Mouse (Mus musculus) midbrain, embryonic 10.5 days (tissue): ENCODE measurements around the gene Tnrc6b. TPM values are rescaled to one million over a fixed set of nuclear protein-coding genes. Genes with fewer than 3 reads are reported as not detected.
"Not testable (repeated sequence)": the region's sequence is repeated elsewhere in the genome, so short reads cannot be mapped to it uniquely, and the experiment has no call there.

ENCODE experiments used
- DNase-seq: peaks from one replicate; pipeline ENCODE4 v3.0.0-alpha.2; 2017; ENCODE audit warnings: low spot score
- H3K27ac ChIP-seq: fragments of 300-500 bp; sonication (generic); replicated peaks from 2 replicates; pipeline ENCODE4 v1.5.1; 2016; ENCODE audit warnings: mild to moderate bottlenecking
- H3K27me3 ChIP-seq: fragments of 300-500 bp; sonication (generic); 2 replicates; pipeline ENCODE4 v1.6.1; 2016; ENCODE audit warnings: low read depth, mild to moderate bottlenecking; ENCODE audit not compliant: poor library complexity, severe bottlenecking
- H3K36me3 ChIP-seq: fragments of 300-500 bp; sonication (generic); 2 replicates; pipeline ENCODE4 v1.6.1; 2016; ENCODE audit warnings: mild to moderate bottlenecking, moderate library complexity
- H3K4me1 ChIP-seq: fragments of 300-500 bp; sonication (generic); 2 replicates; pipeline ENCODE4 v1.6.1; 2016
- H3K4me3 ChIP-seq: fragments of 300-500 bp; sonication (generic); 2 replicates; pipeline ENCODE4 v1.5.1; 2016; ENCODE audit warnings: mild to moderate bottlenecking, moderate library complexity
- H3K9me3 ChIP-seq: fragments of 300-500 bp; sonication (generic); replicated peaks from 2 replicates; pipeline ENCODE4 v1.6.1; 2016; ENCODE audit warnings: mild to moderate bottlenecking
- WGBS: fragments of 180-500 bp; shearing (Covaris S2); methylation state at CpG from one replicate; pipeline ENCODE4 v1.1.7; 2016; 5-methylcytosine and 5-hydroxymethylcytosine counted together
- polyA plus RNA-seq: library from polyadenylated mRNA; unstranded; fragments of >200 nt; fragmentation: Nextera tagmentation; extraction: Ambion mirVana; gene quantifications from 2 replicates; pipeline ENCODE4 v1.2.1, GENCODE M21; 2016

The Tnrc6b gene
- polyA plus RNA-seq, 1 experiment from 2014 or later = 43.5 TPM

DNA sequence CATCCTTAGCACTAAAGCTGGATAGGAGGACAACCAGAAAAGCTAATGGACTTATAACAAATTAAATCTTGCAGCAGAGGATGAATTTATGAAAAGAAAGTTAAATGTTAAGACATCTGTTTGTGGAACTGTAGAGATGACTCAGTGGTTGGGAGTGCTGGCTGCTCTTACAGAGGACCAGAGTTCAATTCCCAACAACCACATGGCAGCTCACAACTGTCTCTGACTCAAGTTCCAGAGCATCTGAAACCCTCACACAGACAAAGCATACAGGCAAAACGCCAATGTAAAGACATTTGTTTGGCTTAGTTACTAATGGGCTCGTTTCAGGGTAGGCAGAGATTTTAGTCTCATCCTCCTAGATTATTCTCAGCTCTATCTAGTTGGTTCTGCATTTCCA is 188.7 kb downstream of the Tnrc6b start:
- Histone ChIP-seq H3K27ac (no peak overlapping the region), H3K9me3 (no peaks in the 10 kb centered on the region), H3K4me1 (no peaks in the 10 kb centered on the region), H3K27me3 (no peaks in the 10 kb centered on the region), H3K36me3 (peaks cover 100% of the 10 kb centered on the region), H3K4me3 (no peak overlapping the region)
- no peak for DNase-seq
- WGBS = 99% methylated on average over 2 of the region's 2 CpGs

DNA sequence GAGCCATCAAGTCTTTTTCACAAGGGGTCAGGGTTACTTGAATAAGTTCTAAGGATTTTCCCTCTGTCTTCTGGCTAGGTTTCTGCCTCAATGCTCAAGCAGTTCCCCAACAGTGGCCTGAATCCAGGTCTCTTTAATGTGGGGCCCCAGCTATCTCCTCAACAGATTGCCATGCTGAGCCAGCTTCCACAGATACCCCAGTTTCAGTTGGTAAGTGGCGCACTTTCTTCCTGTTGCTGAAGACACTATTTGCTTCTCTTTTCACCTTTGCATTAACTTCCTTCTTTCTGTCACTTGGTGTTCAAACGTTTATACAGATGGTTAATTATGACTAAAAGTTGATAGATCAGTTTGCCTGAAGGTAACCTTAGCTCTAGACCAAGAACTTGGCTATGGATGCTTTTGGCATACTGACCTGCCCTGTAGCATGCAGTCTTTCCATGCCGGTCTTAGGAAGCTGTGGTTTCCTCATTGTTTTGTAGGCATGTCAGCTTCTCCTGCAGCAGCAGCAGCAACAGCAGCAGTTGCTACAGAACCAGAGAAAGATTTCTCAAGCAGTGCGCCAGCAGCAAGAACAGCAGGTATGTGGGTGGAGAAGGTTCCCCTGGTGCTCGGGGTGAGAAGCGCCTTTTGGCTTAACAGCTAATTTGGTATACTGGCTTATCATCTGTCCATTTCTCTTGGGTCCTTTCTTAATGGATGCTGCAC is 190.8 kb downstream of the Tnrc6b start:
- Histone ChIP-seq H3K27ac (no peak overlapping the region), H3K9me3 (no peaks in the 10 kb centered on the region), H3K36me3 (peaks cover 100% of the 10 kb centered on the region), H3K4me1 (no peaks in the 10 kb centered on the region), H3K27me3 (no peaks in the 10 kb centered on the region), H3K4me3 (no peak overlapping the region)
- 92% methylated on average over 6 of the region's 6 CpGs for WGBS
- no peak for DNase-seq

DNA sequence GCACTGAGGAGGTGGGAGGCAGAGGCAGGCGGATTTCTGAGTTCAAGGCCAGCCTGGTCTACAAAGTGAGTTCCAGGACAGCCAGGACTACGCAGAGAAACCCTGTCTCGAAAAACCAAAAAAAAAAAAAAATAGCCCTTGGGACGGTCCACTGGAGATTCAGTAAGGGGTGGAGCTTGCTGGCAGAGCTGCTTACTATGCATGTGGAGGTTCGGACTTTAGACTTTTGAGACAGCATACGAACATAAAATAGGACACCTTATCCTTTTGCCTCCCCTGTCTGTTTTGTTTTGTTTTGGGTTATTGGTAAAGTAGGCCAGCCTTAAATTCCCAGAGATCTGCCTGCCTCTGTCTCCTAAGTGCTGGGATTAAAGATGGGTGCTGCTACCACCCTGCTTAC is 193.7 kb downstream of the Tnrc6b start:
- peaks cover 96% of the 10 kb centered on the region for H3K36me3 ChIP-seq
- not testable (repeated sequence) for DNase-seq, H3K27me3 ChIP-seq, H3K9me3 ChIP-seq, H3K27ac ChIP-seq, H3K4me3 ChIP-seq, H3K4me1 ChIP-seq
- WGBS = 94% methylated on average over 6 of the region's 6 CpGs

DNA sequence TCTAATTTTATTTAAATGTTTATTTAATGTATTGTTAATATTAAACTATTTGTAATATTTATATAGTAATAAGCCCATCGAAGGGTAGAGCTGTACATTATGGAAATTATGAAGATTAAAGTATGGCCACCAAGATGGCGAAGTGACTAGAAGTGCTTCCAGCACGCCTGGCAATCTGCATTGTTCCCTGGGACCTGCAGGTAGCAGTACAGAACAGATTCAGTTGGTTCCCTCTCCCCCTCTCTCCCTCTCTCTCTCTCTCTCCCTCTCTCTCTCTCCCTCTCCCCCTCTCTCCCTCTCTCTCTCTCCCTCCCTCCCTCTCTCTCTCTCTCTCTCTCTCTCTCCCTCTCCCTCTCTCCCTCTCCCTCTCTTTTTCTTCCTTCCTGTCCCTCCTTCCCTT is 199.1 kb downstream of the Tnrc6b start:
- 91% methylated on average over 3 of the region's 3 CpGs for WGBS
- H3K9me3 ChIP-seq = no peaks in the 10 kb centered on the region
- no peak overlapping the region for H3K27ac ChIP-seq
- peaks cover 96% of the 10 kb centered on the region for H3K36me3 ChIP-seq
- no peaks in the 10 kb centered on the region for H3K27me3 ChIP-seq
- DNase-seq = no peak
- H3K4me3 ChIP-seq = no peak overlapping the region
- no peaks in the 10 kb centered on the region for H3K4me1 ChIP-seq

DNA sequence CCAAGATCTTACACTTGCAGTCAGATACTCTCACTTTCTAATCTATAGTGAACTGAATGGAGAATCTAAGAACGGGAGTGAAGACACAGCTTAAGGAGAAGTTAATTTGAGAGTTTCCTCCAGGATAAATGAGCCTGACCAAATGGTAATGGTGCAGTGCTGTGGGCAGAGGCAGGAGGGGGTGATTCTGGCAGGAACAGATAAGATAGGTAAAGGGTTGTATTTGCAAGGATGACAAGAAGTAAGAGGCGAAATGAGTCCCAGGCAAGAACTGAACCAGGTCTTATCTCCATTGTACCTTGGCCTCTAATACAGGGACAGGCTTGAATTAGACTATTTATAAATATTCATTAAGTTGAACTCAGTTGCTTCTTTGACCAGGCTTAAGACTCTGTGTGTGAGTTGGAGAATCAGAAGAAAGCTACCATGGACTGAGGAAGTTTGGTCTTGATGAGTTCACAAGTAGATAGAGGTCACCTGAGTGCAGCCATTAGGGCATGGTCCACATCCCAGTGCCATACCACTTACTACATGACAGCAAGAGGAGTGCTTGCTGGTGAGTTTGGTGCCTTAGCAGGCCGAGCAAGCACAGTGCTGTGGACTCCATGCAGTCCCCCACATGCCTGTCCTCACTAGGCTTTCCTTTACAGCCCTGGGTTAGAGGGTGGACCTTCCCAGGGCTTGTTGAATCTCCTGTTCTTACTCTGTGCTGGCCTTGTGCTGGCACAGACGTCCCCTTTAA is 199.8 kb downstream of the Tnrc6b start:
- H3K9me3 ChIP-seq = no peaks in the 10 kb centered on the region
- no peaks in the 10 kb centered on the region for H3K27me3 ChIP-seq
- H3K4me1 ChIP-seq = no peaks in the 10 kb centered on the region
- no peak for DNase-seq
- no peak overlapping the region for H3K4me3 ChIP-seq
- no peak overlapping the region for H3K27ac ChIP-seq
- WGBS = 90% methylated on average over 4 of the region's 4 CpGs
- peaks cover 96% of the 10 kb centered on the region for H3K36me3 ChIP-seq

DNA sequence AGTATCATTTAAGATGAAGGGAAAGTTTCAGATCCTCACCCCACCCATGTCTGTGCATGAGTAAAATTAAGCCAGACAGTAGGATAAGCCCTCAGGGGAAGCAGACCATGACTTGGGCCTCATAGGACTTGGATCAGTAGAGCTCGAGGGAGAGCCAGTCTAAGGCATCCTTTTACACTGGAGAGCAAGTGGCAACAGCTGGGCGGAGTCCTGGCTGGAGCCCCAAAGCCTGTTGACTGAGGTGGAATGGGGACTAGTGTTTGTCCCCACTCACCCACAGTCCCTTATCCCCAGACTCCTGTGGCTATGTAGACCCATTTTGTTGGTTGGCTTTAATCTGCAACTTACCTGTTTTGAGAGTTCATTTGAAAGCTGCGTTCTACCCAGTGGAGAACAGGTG is 201.1 kb downstream of the Tnrc6b start:
- Histone ChIP-seq H3K36me3 (peaks cover 96% of the 10 kb centered on the region), H3K4me3 (no peak overlapping the region), H3K9me3 (no peaks in the 10 kb centered on the region), H3K27ac (no peak overlapping the region), H3K4me1 (no peaks in the 10 kb centered on the region), H3K27me3 (no peaks in the 10 kb centered on the region)
- no peak for DNase-seq
- WGBS = 90% methylated on average over 3 of the region's 3 CpGs

DNA sequence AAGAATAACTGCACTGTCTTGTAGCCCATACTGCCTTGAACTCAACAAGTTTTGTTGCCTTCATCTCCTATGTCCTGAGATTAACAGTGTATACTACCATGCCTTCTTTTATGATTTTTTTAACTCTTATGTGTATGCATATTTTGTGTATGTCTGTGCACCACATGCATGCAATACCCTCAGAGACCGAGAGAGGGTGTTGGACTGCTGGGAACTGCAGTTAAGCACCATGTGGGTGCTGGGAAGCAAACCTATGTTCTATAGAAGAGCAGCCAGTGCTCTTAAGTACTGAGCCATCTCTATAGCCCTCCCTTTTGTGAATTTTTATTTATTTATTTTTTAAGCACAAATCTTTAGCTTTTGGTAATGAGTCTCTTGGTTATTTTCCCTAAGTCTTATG is 202.7 kb downstream of the Tnrc6b start:
- H3K27ac ChIP-seq = no peak overlapping the region
- 89% methylated on average over 1 of the region's 1 CpGs for WGBS
- no peaks in the 10 kb centered on the region for H3K9me3 ChIP-seq
- DNase-seq = no peak
- no peak overlapping the region for H3K4me3 ChIP-seq
- H3K36me3 ChIP-seq = peaks cover 99% of the 10 kb centered on the region
- H3K4me1 ChIP-seq = no peaks in the 10 kb centered on the region
- no peaks in the 10 kb centered on the region for H3K27me3 ChIP-seq

DNA sequence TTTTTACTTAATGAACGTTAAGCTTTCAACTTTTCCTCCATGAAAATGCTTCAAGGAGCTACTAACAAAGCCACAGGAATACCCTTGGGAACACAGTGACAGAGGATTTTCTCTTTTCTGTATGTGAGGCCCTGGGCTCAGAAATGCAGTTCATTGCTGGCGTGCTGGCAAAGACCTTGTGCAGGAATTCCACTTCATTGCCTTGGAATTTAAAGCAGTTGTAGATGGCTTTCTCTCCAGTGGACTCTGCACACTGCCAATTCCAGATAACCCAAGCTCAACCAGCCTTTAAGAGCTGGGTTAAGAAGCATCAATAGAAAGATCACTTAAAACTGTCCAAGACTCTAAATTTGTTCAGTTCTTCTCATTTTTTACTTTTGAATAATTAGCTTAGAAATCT is 204.7 kb downstream of the Tnrc6b start:
- peaks cover 100% of the 10 kb centered on the region for H3K36me3 ChIP-seq
- no peak overlapping the region for H3K27ac ChIP-seq
- 88% methylated on average over 2 of the region's 2 CpGs for WGBS
- H3K27me3 ChIP-seq = no peaks in the 10 kb centered on the region
- H3K4me3 ChIP-seq = no peak overlapping the region
- no peaks in the 10 kb centered on the region for H3K9me3 ChIP-seq
- DNase-seq = no peak
- no peaks in the 10 kb centered on the region for H3K4me1 ChIP-seq

DNA sequence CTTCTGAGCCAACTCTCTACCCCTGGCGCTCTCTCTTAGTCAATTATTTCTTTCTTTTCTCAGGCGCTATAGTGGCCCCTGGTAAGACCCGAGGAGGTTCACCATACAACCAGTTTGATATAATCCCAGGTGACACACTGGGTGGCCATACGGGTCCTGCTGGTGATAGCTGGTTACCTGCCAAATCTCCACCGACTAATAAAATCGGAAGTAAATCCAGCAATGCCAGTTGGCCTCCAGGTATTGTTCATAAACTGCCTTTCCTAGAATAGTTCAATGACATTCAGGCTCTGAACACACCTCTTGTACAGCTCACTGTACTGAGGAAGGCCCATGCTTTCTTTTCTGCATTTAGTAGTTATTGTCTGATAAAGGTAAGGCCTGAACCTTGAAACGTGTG is 205.5 kb downstream of the Tnrc6b start:
- DNase-seq = no peak
- Histone ChIP-seq H3K36me3 (peaks cover 100% of the 10 kb centered on the region), H3K4me3 (no peak overlapping the region), H3K9me3 (no peaks in the 10 kb centered on the region), H3K4me1 (no peaks in the 10 kb centered on the region), H3K27ac (no peak overlapping the region), H3K27me3 (no peaks in the 10 kb centered on the region)
- 96% methylated on average over 7 of the region's 7 CpGs for WGBS

DNA sequence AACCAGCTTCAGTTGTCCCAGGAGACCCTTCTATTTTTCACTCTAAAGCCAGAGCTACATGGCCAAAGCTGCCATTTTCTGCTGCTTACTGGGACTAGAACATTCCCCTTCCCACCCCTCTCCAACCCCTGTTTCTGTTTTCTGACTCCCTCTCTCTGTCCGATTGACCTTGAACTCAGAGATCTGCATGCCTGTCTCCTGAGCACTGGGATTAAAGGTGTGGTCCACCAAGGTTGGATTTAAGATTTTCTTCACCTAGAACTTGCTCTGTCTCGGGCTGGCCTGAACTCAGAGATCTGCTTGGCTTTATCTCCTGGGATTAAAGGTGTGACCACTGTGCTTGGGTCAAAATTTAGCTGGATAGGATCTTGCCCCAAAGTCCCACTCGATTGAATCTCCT is 209.2 kb downstream of the Tnrc6b start:
- H3K9me3 ChIP-seq = no peaks in the 10 kb centered on the region
- no peak overlapping the region for H3K4me3 ChIP-seq
- no peaks in the 10 kb centered on the region for H3K27me3 ChIP-seq
- H3K27ac ChIP-seq = no peak overlapping the region
- no peaks in the 10 kb centered on the region for H3K4me1 ChIP-seq
- H3K36me3 ChIP-seq = peaks cover 99% of the 10 kb centered on the region
- 97% methylated on average over 3 of the region's 3 CpGs for WGBS
- no peak for DNase-seq

DNA sequence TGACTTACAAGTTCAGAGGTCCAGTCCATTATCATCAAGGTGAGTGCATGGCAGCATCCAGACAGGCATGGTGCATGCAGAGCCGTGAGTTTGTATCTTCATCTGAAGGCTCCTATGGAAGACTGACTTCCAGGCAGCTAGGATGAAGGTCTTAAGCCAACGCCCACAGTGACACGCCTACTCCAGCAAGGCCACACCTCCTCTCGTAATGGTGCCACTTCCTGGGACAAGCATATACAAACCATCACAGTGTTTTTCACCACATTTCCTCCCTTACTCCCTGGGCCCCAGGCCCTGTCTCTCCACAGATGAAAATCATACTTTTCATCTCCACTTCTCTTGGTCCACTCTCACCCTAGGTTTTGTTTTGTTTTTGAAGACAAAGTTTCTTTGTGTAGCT is 210.7 kb downstream of the Tnrc6b start:
- H3K27me3 ChIP-seq = no peaks in the 10 kb centered on the region
- H3K36me3 ChIP-seq = peaks cover 99% of the 10 kb centered on the region
- H3K4me1 ChIP-seq = no peaks in the 10 kb centered on the region
- H3K27ac ChIP-seq = no peak overlapping the region
- WGBS = 83% methylated on average over 4 of the region's 4 CpGs
- no peak overlapping the region for H3K4me3 ChIP-seq
- H3K9me3 ChIP-seq = no peaks in the 10 kb centered on the region
- DNase-seq = no peak

DNA sequence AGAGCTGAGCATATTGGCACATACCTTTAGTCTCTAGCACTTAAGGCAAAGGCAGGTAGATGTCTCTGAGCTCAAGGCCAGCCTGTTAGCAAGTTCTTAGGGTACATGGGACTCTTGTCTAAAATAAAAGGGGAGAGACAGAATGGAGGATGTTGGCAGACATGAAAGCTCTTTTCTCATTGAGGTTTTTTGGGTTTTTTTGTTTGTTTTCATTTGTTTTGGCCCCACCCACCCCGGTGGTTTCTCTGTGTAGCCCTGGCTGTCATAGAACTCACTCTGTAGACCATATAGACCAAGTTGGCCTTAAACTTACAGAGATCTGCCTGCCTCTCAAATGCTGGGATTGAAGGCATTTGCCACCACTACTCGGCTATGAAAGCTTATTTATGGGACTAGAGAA is 213.1 kb downstream of the Tnrc6b start:
- no peak for DNase-seq
- 96% methylated on average over 2 of the region's 2 CpGs for WGBS
- Histone ChIP-seq H3K9me3 (no peaks in the 10 kb centered on the region), H3K36me3 (peaks cover 97% of the 10 kb centered on the region), H3K27ac (no peak overlapping the region), H3K4me1 (no peaks in the 10 kb centered on the region), H3K4me3 (no peak overlapping the region), H3K27me3 (no peaks in the 10 kb centered on the region)

DNA sequence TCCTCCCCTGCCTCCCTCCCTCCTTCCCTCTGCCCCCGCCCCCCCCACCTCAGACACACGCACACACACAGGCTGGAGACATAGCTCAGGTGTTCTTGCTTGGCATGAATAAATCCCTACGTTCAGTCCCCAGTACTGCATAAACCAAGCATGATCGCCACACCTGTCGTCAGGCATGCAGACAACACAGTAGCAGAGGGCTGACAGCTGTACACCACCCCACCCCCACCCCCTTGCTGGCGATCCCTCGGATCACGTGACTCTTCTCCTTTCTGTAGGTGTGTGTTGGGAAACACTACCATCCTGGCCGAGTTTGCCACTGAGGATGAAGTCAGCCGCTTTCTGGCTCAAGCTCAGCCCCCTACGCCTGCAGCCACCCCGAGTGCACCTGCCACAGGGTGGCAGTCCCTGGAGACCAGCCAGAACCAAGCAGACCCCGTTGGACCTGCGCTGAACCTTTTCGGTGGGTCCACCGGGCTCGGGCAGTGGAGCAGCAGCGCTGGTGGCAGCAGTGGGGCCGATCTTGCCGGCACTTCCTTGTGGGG is 217.8 kb downstream of the Tnrc6b start:
- Histone ChIP-seq H3K9me3 (no peaks in the 10 kb centered on the region), H3K27ac (no peak overlapping the region), H3K4me3 (no peak overlapping the region), H3K4me1 (peaks cover 6% of the 10 kb centered on the region), H3K36me3 (peaks cover 89% of the 10 kb centered on the region), H3K27me3 (no peaks in the 10 kb centered on the region)
- no peak for DNase-seq
- WGBS = 83% methylated on average over 20 of the region's 20 CpGs
